Mouse (Mus musculus): Measurements from ENCODE around the gene Sec24d.

GRCm38 (mm10) chr3:123313477-123313876, 46.2 kb downstream of the Sec24d start:
- no peak for TF ChIP-seq CTCF (IDR thresholded peaks at IDR 0.05; ENCODE audit: low read depth, low read length)
- TF ChIP-seq POLR2A (IDR thresholded peaks at IDR 0.05; ENCODE audit: extremely low read depth, insufficient read depth, low read length): no peak

Measured in liver, adult 2 months (tissue).